Mouse (Mus musculus) ovary, postnatal 10 days (tissue): ENCODE measurements around the gene Gpm6b.
A peak's percentile ranks its signal among the peaks of the same experiment; 100 is the strongest.

ENCODE experiments used
- DNase-seq: peaks from one replicate; pipeline ENCODE4 v3.0.0; 2022; ENCODE audit warnings: low spot score

Gpm6b gene

GRCm38 (mm10) chrX:166238831-166239460 lies at the start of gene Gpm6b:
Gene Gpm6b, plus strand, starts transcription at chrX:166238911.
- peak; percentile 14 for DNase-seq

- no peak for DNase-seq
Observed at GRCm38 (mm10) chrX:166196327-166196726, 42.4 kb upstream of the Gpm6b start.

GRCm38 (mm10) chrX:166198266-166198665 lies 40.4 kb upstream of the Gpm6b start:
- no peak for DNase-seq

- no peak for DNase-seq
Observed at GRCm38 (mm10) chrX:166199812-166200211, 38.9 kb upstream of the Gpm6b start.

GRCm38 (mm10) chrX:166214576-166214975 lies 24.1 kb upstream of the Gpm6b start:
- DNase-seq, result no peak

GRCm38 (mm10) chrX:166216248-166216647 lies 22.5 kb upstream of the Gpm6b start:
- DNase-seq, result no peak

- no peak for DNase-seq
Observed at GRCm38 (mm10) chrX:166216720-166217119, 22.0 kb upstream of the Gpm6b start.

GRCm38 (mm10) chrX:166219331-166219730 lies 19.4 kb upstream of the Gpm6b start:
- DNase-seq, result no peak

- DNase-seq, result no peak
Observed at GRCm38 (mm10) chrX:166226856-166227255, 11.9 kb upstream of the Gpm6b start.

GRCm38 (mm10) chrX:166229750-166230149 lies 9.0 kb upstream of the Gpm6b start:
- no peak for DNase-seq

GRCm38 (mm10) chrX:166230515-166231267 lies 8.0 kb upstream of the Gpm6b start:
- no peak for DNase-seq

GRCm38 (mm10) chrX:166236131-166236530 lies 2.6 kb upstream of the Gpm6b start:
- no peak for DNase-seq

GRCm38 (mm10) chrX:166239520-166239919 lies 809 bp downstream of the Gpm6b start:
- no peak for DNase-seq

- no peak for DNase-seq
Observed at GRCm38 (mm10) chrX:166240751-166241150, 2.0 kb downstream of the Gpm6b start.

GRCm38 (mm10) chrX:166243261-166243885 lies 4.7 kb downstream of the Gpm6b start:
- no peak for DNase-seq

- DNase-seq, result no peak
Observed at GRCm38 (mm10) chrX:166271489-166271888, 32.8 kb downstream of the Gpm6b start.

- no peak for DNase-seq
Observed at GRCm38 (mm10) chrX:166272646-166273045, 33.9 kb downstream of the Gpm6b start.

GRCm38 (mm10) chrX:166279861-166280260 lies 41.1 kb downstream of the Gpm6b start:
- DNase-seq, result no peak

- DNase-seq, result no peak
Observed at GRCm38 (mm10) chrX:166286760-166287483, 48.2 kb downstream of the Gpm6b start.

GRCm38 (mm10) chrX:166291266-166291665 lies 52.6 kb downstream of the Gpm6b start:
- DNase-seq, result no peak

- no peak for DNase-seq
Observed at GRCm38 (mm10) chrX:166293465-166293864, 54.8 kb downstream of the Gpm6b start.

GRCm38 (mm10) chrX:166302791-166303190 lies 64.1 kb downstream of the Gpm6b start:
- DNase-seq, result no peak
